Mouse (Mus musculus) adrenal gland, adult 8-10 months (tissue): Measurements from ENCODE around the gene Rfx4. TPM values are rescaled to one million over a fixed set of nuclear protein-coding genes. Genes with fewer than 3 reads are reported as not detected.

Experiments
- DNase-seq: peaks from one replicate; pipeline ENCODE4 v3.0.0; 2022
- total RNA-seq, 4 experiments: library from RNA; stranded (reverse); gene quantifications; 2 replicates each; pipeline ENCODE4 v1.2.4; 2022

The Rfx4 gene
- total RNA-seq = under 1 TPM in 1 of 4 experiments, not detected in 3; 0.07 TPM

DNA sequence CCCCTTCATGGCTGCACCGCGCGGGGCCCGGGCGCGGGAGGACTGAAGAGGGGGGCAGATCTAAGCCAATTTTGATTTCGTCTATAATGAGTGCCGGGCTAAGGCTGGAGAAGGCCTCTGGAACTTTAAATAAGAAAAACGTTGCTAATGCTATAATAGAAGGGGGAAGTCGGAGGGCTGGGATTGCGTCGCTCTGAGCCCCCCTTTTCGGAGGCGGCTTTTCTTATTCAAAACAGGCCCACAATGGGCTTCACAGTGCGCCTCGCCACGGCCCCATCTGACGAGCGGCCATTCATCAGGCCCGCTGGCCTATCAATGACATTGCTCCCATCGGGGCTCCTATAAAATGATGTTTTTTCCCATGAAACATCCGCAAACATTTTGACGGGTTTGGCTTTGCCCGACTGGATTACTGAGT is at the start of gene Rfx4:
TSS of gene Rfx4 (plus strand) at position 277 of the 418 bp plus-strand sequence.
- no peak for DNase-seq

DNA sequence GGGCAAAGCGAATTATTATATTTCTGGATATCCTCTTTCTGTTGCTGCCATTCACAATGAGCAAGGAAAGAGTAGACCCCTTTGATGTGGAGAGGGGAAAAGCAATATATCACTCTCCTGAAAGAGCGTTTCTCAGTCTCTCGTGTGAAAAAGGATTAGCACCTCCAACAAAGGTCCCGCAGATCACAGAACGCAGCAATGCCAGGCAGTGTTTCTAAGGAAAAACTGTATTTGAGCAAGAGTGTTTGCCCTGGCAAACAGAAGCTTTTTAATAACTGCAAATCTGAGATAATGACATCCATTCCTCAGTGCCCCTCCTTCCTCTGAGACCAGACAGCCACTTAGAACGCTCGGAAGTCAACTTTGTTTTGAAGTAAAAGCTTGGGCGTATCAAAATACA is 49.3 kb upstream of the Rfx4 start:
- no peak for DNase-seq

DNA sequence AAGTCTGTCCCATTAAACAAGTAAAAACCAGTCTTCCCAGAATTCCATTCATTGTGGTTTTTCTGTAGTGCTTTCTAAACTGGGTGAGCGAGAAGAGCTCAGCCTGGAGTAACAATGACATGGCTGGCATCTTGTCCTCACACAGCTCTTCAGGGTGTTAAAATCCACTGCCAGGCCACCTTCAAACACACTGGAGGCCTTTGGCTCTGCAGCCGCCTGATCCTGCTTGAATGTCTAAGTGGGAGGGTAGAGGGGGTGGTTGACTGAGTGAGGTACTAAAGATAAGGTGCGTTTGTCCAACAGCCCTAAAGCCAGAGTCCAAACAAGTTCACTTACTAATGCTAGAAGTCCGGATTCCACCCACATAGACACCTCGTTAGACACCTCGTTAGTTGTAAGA is 48.6 kb upstream of the Rfx4 start:
- no peak for DNase-seq

DNA sequence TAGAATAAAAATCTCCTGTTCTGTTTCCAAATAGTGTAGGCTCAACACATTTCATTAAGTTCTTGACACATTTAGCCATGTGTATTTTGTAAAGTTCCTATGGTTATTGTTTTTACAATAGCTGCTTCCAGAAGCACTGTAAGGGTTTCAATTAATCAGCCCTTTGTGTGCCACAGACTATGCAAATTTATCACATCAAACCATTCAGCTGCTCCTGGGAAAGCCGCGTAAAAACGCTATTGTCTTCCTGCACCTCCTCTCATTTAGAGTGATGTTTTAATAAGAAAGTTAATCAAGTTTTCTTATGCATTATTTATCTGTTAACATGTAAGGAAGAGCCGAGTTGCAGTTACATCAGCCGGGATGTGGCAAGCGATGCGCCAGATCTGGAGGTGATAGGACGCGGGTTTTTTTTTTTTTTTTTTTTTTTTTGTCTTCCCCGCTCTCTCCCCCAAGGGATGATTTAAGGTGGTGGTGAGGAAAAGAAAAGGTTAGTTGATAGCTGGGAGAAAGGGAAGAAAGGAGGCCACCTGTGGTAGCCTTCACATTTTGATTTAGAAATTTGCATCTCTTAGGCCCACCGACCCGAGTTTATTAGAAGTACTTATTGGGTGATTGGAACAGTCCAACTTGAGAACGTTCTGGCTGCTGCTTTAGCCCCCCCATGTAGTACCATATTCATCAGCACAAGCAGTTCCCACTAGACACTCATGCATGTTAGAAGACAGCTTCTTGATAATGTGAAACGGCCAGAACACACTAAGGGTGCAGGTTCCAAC is 47.9 kb upstream of the Rfx4 start:
- DNase-seq = no peak

DNA sequence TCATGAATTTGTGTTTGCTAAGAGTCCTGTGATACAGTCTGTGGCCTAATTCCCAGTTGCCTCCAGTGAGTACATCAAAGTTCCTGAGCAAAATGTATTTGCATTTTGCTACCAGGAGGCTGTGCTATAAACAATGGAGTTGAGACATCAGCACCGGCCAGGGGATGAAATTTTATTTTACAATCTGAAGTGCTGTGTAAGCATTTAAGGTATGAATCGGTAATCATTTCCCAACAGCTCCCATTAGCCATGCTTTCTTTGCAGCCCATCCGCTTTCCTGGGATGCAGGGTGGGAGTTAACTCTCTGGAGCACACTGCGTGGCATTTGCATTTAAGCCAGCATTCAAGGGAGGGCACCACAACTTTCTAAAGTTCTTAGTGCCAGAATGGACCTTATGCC is 45.7 kb upstream of the Rfx4 start:
- DNase-seq = no peak

DNA sequence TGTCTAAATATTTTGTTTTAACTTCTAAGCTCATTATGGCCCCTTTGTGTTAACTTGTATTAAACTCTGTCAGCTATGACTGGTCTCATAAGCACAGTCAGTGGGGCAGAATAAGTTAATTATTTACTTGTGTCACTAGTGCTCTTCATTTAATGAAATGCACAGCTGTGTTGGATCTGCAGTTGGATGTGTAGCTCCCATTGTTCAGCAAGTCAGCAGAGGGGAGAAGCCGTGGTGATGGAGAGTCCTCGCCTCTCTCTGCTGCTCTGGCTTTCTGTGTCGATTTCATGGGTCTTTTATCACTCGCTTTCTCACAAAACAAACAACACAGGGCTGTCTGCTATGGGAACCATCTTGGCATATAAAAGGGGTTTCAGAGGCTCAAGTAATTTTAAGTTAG is 45.0 kb upstream of the Rfx4 start:
- DNase-seq = no peak

DNA sequence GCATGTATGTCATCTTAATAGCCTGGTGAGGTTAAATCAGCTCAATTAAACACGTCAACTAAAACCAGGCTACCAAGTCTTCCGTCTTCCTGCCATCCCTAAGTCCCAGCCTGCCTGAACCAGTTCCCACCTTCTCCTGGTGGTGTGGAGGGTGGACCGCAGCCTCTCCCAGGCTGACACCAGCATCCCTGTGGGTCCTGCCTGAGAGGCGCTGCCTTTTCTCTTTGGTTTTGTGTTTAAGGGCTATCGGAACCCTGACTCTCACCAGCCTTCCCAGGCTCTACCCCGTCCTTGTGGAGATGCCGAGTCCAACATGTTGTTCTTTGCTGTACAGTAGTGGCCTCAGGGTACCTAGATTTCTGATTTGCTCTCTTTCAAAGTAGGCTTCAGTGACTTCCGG is 44.4 kb upstream of the Rfx4 start:
- no peak for DNase-seq

DNA sequence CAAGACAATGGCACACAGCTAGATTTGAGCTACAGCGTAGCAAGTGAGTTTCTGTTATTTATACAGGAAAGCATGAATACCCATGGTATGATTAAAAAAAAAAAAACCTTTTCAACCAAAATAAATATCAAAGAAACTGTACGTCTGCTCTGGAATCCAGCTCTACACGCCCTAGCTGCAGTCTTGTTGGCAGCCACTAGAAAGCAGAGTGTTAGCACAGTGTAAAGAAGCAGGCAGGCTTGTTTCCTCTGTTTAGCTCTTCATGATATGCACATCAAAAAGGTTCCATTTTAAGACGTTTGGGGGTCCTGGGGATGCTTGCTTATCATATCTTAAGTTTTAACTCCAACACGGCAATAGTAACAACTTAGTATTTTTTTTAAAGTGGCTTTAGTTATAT is 43.9 kb upstream of the Rfx4 start:
- DNase-seq = no peak

DNA sequence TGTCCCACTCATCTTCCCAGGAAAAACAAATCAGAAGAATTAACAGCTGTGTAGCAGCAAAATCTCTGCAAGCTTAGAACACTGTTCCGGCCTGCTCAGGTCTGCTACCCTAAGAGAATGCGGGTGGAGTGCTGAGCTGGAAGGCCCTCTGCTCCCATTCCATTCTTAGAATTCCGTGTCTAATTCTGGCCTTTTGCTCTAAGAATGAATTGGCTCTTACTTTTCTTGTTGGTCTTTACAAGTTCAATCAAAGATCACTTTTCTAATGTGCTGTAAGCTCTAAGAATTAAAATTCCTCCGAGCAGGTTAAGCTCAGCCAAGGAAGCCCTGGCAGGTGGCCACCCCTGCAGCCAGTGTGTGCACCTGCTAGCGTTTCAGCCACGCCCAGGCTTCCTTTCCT is 43.3 kb upstream of the Rfx4 start:
- no peak for DNase-seq

DNA sequence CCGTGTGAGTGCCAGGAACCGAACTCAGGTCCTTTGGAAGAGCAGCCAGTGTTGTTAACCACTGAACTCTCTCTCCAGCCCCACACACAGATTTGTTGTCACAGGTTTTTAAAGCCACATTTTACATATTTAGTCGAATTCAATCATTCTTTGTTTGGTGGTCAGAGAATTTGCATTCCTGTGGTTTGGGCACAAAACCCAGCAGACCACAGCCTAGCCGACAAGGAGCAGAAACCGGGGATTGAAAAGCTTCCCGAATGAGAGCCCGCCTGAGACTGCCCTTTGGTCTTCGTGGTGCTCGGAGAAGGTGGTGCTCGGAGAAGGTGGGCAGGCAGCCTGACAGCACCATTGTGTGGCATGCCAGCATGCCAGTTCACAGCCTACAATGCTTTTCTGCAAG is 42.8 kb upstream of the Rfx4 start:
- no peak for DNase-seq

DNA sequence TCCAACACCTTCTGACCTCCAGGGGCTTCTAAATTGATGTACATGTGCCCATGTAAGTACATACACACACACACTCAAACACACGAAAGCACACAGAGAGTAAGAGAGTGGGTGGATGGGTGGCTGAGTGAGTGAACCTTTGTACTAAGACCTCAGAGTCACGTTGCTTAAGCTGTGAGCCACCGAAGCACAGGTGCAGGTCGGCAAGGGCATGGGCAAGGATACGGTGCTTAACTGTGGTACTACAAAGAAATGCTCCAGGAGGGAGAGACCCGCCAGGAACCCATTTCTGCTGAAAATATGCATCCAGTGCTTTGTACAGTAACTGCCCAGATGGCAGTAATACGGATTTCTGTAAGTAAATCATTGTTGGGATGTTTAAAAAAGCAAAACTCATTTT is 40.2 kb upstream of the Rfx4 start:
- no peak for DNase-seq

DNA sequence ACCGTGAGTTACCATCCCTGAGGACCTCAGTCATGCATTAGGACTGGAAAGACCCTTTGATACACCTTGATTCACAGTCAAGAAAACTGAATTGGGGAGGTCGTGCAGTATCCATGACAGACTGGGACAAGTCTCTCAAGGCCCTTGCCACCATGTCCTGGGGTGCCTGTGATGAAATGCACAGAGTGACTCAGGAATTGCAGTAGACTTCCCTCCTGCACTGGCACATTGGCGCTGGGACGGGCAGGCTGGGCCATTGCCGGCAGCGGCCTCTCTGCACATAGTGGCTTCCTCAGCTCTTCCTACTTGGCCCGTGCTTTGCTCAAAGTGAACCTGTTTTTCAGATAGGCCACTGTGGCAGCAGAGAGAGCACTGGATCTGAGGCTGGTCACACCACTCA is 39.3 kb upstream of the Rfx4 start:
- no peak for DNase-seq

DNA sequence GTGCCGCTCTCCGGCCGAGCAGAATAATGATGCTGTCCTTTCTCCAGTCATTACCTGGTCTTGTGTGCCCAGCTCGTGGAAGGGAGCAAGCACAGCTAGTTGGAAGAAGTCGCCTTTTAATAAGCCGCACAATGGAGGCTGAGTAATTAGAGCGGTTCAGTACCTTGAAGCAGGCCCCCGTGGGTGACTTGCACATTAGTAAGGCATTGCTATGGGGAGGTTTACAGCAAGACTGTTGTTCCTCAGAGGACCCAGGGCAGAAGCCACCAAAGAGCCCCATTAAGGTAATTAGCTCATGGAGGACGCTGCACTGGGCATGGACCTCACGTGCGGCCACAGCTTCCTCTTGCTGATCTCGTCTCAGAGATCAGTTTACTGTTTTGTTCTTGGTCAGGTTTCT is 33.2 kb upstream of the Rfx4 start:
- DNase-seq = no peak

DNA sequence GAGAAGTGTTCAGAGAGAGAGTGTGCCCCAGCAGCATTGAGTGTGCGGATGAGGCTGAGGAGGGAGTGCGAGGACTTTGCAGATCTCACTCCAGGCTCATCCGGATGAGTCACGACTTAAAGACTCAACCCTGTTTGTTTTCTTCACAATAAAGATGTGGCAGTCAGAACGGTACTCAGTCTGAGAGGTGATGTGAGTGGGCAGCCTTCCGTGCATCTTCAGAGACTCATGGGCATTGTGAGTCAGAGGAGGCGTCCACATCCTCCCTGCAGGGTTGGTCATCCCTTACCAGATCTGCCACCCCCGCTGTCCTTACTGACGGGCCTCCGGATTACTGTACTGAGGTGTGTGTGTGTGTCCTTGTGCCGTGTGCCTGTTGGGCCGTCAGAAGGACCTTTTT is 28.9 kb upstream of the Rfx4 start:
- no peak for DNase-seq

DNA sequence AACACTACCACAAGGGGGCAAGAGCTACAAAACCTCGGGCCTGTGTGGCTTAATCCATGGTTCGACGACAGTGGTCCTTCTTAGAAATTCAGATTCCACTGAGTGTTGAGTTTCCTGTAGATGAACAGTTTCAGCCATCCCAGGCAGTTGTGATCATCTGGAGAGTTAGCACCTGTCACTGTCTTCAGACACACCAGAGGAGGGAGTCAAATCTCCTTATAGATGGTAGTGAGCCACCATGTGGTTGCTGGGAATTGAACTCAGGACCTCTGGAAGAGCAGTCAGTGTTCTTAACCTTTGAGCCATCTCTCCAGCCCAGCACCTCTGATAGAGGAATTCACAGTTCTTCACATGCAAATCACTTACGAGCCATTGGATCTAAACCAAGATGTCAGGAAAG is 28.1 kb upstream of the Rfx4 start:
- no peak for DNase-seq

DNA sequence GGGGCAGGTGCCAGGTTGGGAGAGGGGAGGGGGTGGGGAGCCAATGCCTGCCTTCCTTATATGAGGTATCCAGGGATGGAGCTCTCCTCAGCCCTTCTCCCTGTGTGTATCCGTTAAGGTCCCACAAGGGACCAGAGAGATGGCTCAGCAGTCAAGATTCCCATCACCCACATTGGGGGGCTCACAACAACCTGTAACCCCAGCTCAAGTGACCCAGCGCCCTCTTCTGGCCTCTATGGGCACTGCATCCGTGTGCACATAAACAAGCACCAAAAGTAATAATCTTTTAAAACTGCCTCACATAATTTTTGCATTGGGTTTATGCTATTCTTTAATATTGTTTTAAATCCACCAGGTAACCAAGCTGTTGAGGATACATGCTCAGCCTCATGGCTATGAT is 25.8 kb upstream of the Rfx4 start:
- DNase-seq = no peak

DNA sequence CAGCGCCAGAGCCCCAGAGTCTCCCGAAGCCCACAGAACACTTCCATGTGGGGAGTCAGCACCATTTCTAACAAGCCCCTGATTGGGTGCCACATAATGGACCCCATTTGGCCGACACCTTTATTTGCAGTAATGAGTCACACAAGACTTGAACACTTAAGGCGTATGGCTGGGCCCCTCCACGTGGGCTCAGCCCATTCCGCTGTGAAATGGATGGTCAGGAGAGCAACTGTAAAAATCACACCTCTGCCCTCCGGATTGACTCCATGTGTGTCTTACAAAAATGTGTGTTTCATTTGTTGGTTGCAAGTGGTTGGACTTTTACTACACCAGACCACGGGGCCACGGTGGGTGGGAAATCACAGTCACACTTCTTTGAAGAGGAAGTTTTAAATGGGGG is 24.9 kb upstream of the Rfx4 start:
- no peak for DNase-seq

DNA sequence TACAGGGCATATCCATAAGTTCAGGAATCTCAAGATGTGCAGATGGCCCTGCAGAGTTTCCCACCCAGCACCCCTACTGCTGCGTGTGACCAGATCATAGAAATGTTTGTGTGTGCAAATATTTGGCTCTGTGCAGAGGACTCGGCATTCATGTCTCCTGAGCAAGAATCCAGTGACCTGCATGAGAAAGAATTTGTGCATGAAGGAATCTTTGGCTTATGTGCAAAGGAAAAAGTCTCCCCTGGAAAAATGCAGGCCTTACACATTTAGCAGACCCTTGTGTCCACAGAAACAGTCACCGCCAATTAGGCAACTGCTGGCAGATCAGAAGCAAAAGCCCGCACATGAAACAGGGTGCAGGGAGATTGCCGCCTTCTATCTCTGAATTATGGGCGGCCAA is 22.4 kb upstream of the Rfx4 start:
- DNase-seq = no peak

DNA sequence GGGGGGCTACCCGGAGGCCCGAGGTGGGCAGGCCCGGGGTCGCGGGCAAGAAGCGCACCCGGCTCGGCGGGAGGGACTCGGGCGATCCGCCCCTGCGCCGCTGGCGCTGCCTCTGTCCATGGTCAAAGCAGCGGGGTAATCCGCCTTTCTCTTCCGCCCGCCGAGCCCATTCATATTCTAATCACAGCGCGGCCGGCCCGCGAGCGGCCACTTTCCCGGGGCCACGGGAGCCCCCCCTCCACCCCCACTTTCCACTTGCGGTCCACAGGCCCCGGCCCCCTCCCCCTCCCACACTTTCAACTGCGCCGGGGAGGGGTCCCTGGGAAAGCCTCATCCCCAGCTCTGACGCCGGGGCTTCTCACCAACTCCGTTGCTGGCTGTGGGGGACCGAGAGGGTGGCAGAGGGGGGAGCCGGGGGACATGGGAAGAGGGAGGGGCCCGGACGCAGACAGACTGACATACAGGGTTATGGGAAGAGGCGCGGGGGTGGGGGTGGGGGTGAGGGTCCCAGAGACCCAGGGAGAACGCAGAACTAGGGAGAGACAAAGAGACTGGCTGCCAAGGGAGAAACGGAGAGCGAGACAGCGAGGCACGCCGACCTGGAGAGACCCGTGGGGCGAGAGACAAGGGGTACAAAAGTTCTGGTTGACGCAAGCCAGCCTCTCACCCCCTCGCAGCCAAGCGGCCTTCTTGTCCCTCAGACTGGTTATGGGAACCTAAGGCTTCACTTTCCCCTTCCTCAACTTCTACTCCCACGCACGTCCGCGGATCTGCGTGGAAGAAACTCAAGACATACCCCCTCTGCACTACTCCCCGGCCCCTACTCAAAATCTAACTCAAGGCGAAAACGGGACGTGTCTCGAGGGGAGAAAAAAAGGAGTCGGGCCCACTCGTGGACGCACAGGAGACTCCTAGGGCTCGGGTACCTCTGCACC is 744 bp upstream of the Rfx4 start:
- DNase-seq = no peak

DNA sequence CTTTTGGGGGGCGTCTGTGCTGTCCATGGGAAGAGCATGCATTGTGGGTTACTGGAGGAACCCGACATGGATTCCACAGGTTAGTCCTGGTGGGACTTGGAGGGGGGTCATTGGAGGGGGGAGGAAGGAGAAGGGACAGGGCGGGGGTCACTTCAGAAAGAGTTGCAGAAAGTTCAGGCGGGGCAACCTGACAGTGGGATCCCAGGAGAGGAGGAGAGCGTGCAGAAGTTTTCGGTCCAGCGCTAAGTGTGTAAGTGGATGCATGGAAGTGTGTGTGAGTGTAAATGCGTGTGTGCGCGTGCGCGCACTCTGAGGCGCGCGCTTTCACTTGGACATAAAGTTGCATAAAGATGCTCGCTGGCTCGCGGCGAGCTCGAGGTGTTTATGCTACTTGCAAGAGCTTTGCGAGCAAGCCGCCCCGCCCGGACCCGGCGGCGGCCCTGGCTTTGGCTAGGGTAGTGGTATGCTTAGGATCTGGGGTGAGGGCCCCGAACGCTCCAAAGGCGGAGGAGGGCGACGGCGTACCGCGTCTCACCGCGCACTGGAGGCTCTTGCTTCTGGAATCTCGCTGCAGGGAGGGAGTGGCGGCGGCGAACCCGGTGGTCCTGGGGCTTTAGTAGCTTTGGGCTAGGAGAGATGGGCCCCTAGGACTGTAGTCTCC is 703 bp downstream of the Rfx4 start:
- no peak for DNase-seq

DNA sequence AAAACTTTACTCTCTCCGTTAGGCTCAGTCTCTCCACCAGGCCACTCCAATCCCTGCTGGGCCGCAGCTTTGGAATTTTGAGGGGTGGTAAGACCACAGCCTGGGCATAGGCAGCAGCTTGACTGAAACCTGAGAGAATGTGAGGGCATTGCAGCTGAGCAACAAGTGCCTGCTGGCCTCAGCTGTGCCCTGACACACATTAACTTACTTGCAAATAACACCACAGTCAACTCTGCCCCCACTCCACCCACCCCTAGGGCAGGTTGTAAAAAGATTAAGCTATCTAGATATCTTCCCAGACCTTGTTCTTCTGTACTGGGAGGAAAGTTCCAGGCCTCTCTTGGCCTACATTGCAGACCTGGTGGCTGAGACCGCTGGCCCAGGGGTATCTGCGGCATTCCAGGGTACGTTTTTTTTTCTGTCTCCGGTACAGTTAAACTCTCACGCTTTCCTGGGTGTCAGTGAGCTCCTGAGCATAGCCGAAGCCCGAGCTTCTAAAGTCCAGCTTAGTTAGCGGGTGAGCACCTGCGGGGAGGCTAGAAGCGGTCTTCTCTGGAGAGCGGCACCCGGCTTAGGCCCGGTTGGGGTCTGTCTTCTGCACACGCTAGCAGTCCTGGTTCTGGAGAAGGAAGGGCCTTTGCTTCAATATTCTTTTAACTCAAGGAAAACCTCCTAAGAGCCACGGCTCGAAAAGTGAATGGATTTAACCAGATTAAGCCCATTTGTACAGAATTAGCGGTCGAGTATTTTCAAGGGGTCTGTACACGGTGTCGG is 1.8 kb downstream of the Rfx4 start:
- no peak for DNase-seq

DNA sequence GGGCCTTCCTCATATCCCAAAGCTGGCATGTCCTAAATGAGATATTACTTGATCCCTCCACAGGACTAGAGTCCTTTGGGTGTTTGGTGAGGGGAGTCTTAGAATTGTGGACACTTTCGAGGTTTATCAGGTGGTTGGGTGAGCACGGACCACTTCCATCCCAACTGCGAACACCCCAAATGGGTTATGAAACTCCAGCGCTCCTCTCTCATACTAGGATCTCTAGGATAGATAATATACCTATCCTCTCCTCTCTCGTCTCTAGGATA is 2.3 kb downstream of the Rfx4 start:
- DNase-seq = no peak
